Mouse (Mus musculus) kidney, adult 2 months (tissue): ENCODE results near the gene Whrn.

Experiments
- CTCF ChIP-seq: fragments of 200-500 bp; conservative IDR thresholded peaks from 2 replicates; pipeline ENCODE4 v1.5.1; 2011; ENCODE audit warnings: low read depth, mild to moderate bottlenecking, control low read depth, low read length, moderate library complexity, mixed read lengths; ENCODE audit not compliant: insufficient read depth, insufficient read length
- POLR2A ChIP-seq: fragments of 200-500 bp; IDR thresholded peaks from one replicate; pipeline ENCODE4 v1.6.1; 2011; ENCODE audit warnings: low read depth, low read length, control low read depth

DNA sequence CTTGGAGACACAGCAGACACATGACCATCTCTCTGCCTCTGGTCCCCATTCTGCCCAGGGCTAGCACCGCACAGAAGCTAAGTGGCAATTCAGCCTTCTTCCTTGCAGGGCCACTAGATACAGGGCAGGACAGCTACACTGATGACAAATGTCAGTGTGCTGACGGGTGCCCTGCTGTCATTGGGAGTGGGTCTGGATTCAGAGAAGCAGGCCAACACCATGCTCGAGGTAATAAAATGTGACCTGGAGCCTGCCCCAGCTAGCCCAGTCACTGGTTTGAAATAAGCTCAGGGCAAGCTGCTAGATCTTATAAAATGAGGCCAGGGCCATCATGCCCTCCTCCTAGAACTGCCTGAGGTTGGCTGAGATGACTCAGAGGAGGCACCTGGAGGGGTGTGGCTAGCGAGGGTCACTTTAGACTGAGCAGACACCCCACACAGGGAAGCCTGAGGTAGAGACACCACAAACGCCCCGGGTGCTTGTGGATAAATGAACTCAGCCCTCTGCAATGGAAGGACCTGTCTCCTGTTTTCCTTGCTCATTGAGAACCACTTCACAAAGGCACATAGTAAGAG, 41.8 kb downstream of the Whrn start:
- no peak for TF ChIP-seq CTCF
- no peak for TF ChIP-seq POLR2A
